Mouse (Mus musculus) cerebellum, adult 2 months (tissue): ENCODE results near the gene Cfl1. TPM values are rescaled to one million over a fixed set of nuclear protein-coding genes. Genes with fewer than 3 reads are reported as not detected.

Experiments used
- DNase-seq, 2 experiments: peaks; one replicate each; pipeline ENCODE4 v3.0.0; 2021
- H3K27ac ChIP-seq: fragments of 200-500 bp; 2 replicates; pipeline ENCODE4 v1.5.1; 2012; ENCODE audit warnings: low read length, control low read depth, inconsistent platforms; ENCODE audit not compliant: insufficient read depth
- H3K27me3 ChIP-seq: fragments of 200-500 bp; 2 replicates; pipeline ENCODE4 v1.6.1; 2012; ENCODE audit warnings: inconsistent platforms, mild to moderate bottlenecking, low read length, moderate library complexity; ENCODE audit not compliant: control insufficient read depth, insufficient read depth
- H3K4me1 ChIP-seq: fragments of 200-500 bp; 2 replicates; pipeline ENCODE4 v1.6.1; 2011; ENCODE audit warnings: low read length; ENCODE audit not compliant: control insufficient read depth, insufficient read depth
- H3K4me3 ChIP-seq: fragments of 200-500 bp; replicated peaks from 2 replicates; pipeline ENCODE3; 2011; ENCODE audit warnings: mild to moderate bottlenecking, low read depth, low read length, control low read depth; ENCODE audit not compliant: insufficient read depth
- CTCF ChIP-seq: fragments of 200-500 bp; IDR thresholded peaks from 2 replicates; pipeline ENCODE4 v1.5.1; 2011; ENCODE audit warnings: low read depth, mild to moderate bottlenecking, control low read depth, low read length, moderate library complexity, borderline replicate concordance; ENCODE audit not compliant: insufficient read depth
- POLR2A ChIP-seq: fragments of 200-500 bp; IDR thresholded peaks from 2 replicates; pipeline ENCODE4 v1.6.1; 2011; ENCODE audit warnings: low read length, control low read depth, borderline replicate concordance; ENCODE audit not compliant: insufficient read depth
- WGBS: fragments of 180-500 bp; shearing (Covaris S2); methylation state at CpG from one replicate; pipeline ENCODE4 v1.1.7; 2018; 5-methylcytosine and 5-hydroxymethylcytosine counted together
- polyA plus RNA-seq: library from polyadenylated mRNA; depleted of rRNA; stranded (reverse); fragments of >200 nt; gene quantifications from 2 replicates; pipeline ENCODE4 v1.2.3, GENCODE M21; 2012; rRNA removed

The Cfl1 gene
- polyA plus RNA-seq = 1,135 and 1,193 TPM in 2 replicates

DNA sequence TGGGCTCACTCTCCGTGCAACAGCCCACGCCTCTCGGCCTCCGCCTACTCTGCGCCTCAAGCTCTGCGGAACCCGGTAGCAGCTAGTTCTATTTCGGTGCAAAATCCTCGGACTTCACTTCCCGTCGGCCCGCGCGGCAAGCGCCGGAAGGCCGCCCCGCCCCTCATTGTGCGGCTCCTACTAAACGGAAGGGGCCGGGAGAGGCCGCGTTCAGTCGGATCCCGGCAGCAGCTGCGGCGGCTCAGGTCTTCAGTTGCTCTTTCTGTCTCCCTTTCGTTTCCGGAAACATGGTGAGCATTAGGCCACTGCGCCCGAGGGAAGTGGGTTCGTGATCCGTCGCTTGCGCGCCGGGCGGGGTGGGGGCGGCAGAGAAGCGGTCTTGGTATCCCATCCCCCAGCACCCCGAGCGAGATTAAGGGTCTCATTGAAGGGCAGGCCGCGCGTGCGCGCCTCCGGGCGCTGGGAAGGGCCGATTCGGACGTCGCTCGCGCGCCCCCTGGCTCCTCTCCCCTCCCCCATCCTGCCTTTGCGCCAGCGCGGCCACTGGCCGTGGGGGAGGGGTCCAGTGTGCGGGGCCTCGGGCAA lies at the start of gene Cfl1:
Gene Cfl1, plus strand, starts transcription at position 143 of the 585 bp plus-strand sequence.
- peak within 1 kb of the TSS; percentile 88 for H3K4me3 ChIP-seq
- H3K4me1 ChIP-seq = peaks cover 17% of the 10 kb centered on the region
- TF ChIP-seq POLR2A (peak; percentile 89), CTCF (no peak)
- 1% methylated on average over 62 of the region's 62 CpGs for WGBS
- no peaks in the 10 kb centered on the region for H3K27me3 ChIP-seq
- DNase-seq = peak; percentile 94 to 97
- peak within 1 kb of the TSS; percentile 92 for H3K27ac ChIP-seq

- Histone ChIP-seq H3K27me3 (no peaks in the 10 kb centered on the region), H3K4me3 (no peak overlapping the region), H3K4me1 (no peaks in the 10 kb centered on the region; the same call in 1 of the 2 replicates), H3K27ac (no peak overlapping the region)
- WGBS = 70% methylated on average over 9 of the region's 9 CpGs
- no peak for DNase-seq
- TF ChIP-seq CTCF = no peak
- no peak for TF ChIP-seq POLR2A
These were observed 45.8 kb upstream of the Cfl1 start for GRCm38 (mm10) chr19:5444371-5444908.

DNA sequence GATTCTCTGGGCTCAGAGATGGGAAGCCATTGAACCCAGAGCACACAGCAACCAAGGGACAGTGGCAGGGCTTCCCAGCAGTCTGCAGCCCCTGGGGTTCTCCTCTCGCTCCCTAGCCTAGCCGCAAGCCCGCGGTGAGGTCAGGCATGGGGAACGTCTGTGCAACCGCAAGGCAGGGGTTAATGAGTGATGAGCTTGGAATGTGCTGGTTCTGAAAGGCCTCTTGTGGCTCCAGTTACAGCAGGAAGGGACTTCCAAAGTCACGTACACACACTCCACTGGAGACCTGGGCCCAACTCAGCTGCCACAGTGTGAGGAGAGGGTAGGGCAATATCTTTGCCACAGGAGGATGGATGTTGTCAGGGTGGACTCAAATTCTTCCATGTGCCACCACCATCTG lies 45.3 kb upstream of the Cfl1 start:
- no peak for DNase-seq
- TF ChIP-seq CTCF = no peak
- TF ChIP-seq POLR2A = no peak
- H3K27ac ChIP-seq = no peak overlapping the region
- no peaks in the 10 kb centered on the region for H3K27me3 ChIP-seq
- no peak overlapping the region for H3K4me3 ChIP-seq
- no peaks in the 10 kb centered on the region; the same call in 1 of the 2 replicates for H3K4me1 ChIP-seq
- WGBS = 44% methylated on average over 7 of the region's 7 CpGs

GRCm38 (mm10) chr19:5445747-5446146 lies 44.5 kb upstream of the Cfl1 start:
- no peak for DNase-seq
- Histone ChIP-seq H3K4me1 (no peaks in the 10 kb centered on the region; the same call in 1 of the 2 replicates), H3K27me3 (no peaks in the 10 kb centered on the region), H3K27ac (no peak overlapping the region), H3K4me3 (no peak overlapping the region)
- TF ChIP-seq POLR2A (no peak), CTCF (no peak)
- 93% methylated on average over 5 of the region's 5 CpGs for WGBS

DNA sequence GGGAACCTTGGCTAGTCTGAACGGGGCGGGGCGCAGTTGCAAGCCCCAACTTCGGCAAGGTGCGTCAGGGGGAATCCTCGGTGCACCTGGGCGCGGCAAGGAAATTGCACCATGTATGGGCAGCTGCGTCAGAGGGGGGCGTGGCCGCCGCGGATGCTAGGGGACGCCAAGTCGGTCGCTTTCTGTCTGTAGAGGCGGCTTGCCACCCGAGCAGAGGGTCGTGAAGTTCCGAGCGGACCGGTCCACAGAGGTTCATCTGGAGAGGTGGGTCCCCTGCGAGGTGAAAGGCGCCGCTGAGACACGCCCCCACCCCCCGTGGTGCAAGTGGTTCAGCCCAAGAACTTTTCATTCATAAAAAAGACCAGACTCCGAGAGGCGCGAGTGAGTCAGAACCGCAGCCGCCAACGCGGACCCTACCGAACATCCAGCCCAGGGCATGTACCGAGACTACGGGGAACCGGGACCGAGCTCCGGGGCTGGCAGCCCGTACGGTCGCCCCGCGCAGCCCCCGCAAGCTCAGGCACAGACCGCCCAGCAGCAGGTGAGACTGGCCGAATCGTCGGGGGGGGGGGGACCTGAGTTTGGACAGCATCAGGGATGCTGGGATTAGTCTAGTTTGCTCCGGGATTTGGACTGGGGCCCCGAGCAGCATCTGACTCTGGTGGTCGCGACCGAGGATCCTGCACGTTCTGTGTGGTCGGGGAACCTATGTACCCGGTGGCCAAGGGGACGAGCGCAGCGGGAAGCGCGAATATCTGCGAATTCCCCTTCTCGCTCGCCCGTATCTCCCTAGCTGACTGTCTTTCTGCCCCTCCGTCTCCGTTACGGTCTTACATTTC lies 42.5 kb upstream of the Cfl1 start, which contains the start of gene Fosl1:
Gene Fosl1, plus strand, starts transcription at position 33 of the 839 bp plus-strand sequence.
- Histone ChIP-seq H3K4me1 (no peaks in the 10 kb centered on the region; the same call in 1 of the 2 replicates), H3K27ac (no peak within 1 kb of the TSS), H3K4me3 (peak within 1 kb of the TSS; percentile 46), H3K27me3 (no peaks in the 10 kb centered on the region)
- under 1% methylated on average over 70 of the region's 70 CpGs for WGBS
- TF ChIP-seq POLR2A (no peak), CTCF (no peak)
- DNase-seq = peak; percentile 58 to 66

DNA sequence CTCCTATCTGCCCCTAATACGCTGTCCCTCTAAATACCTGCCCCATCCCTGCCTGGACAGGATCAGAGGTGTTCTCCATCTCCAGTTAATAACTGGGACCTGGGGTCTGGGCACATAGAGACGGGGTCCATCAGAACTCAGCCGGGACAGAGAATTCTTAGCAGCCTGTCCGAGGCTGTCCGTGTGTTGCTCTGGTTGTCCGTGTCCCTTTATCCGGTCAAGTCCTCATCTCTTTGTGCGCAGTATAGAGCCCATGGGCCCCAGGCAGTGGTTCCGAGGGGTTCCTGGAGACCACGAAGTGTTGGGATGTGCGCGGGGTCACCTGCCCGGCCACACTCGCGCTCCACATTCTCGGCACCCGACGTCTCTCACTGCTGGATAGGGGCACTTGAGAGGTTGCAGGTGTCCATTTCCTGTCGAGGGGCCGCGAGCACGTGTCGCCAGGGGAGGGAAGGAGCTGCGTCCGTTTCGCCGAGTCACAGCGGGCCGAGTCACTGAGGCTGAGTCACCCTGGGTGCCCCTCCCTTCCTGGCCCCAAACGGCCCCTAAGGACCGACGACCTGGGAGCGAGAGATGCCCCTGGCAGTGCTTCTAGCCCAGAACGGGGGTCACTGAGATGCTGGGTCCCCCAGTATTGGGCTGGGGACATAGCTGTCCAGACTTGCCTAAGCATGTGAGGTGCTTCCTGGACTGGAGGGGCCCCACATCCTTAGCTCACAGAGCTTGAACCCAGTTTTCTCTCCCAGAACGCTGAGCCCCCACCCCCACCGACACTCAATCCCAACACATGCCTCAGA lies 41.7 kb upstream of the Cfl1 start:
- no peaks in the 10 kb centered on the region for H3K27me3 ChIP-seq
- no peak for TF ChIP-seq CTCF
- TF ChIP-seq POLR2A = no peak

GRCm38 (mm10) chr19:5449673-5450072 lies 40.6 kb upstream of the Cfl1 start:
- no peak overlapping the region for H3K4me3 ChIP-seq
- TF ChIP-seq POLR2A = no peak
- TF ChIP-seq CTCF = no peak
- no peak for DNase-seq
- peaks cover 2% of the 10 kb centered on the region; the same call in 1 of the 2 replicates for H3K4me1 ChIP-seq
- H3K27me3 ChIP-seq = no peaks in the 10 kb centered on the region
- H3K27ac ChIP-seq = no peak overlapping the region
- 83% methylated on average over 3 of the region's 3 CpGs for WGBS

More for the DNA sequence above, 41.7 kb upstream of the Cfl1 start:
- Histone ChIP-seq H3K27ac (no peak overlapping the region), H3K4me3 (no peak overlapping the region), H3K4me1 (no peaks in the 10 kb centered on the region; the same call in 1 of the 2 replicates)
- no peak for DNase-seq
- WGBS = 8% methylated on average over 36 of the region's 36 CpGs
